Mouse (Mus musculus) cerebellum, adult 2 months (tissue): ENCODE measurements around the gene Agpat2. TPM values are rescaled to one million over a fixed set of nuclear protein-coding genes. Genes with fewer than 3 reads are reported as not detected.

ENCODE experiments used
- DNase-seq, 2 experiments: peaks; one replicate each; pipeline ENCODE4 v3.0.0; 2021
- H3K27ac ChIP-seq: fragments of 200-500 bp; 2 replicates; pipeline ENCODE4 v1.5.1; 2012; ENCODE audit warnings: low read length, control low read depth, inconsistent platforms; ENCODE audit not compliant: insufficient read depth
- H3K27me3 ChIP-seq: fragments of 200-500 bp; 2 replicates; pipeline ENCODE4 v1.6.1; 2012; ENCODE audit warnings: inconsistent platforms, mild to moderate bottlenecking, low read length, moderate library complexity; ENCODE audit not compliant: control insufficient read depth, insufficient read depth
- H3K4me1 ChIP-seq: fragments of 200-500 bp; 2 replicates; pipeline ENCODE4 v1.6.1; 2011; ENCODE audit warnings: low read length; ENCODE audit not compliant: control insufficient read depth, insufficient read depth
- H3K4me3 ChIP-seq: fragments of 200-500 bp; replicated peaks from 2 replicates; pipeline ENCODE3; 2011; ENCODE audit warnings: mild to moderate bottlenecking, low read depth, low read length, control low read depth; ENCODE audit not compliant: insufficient read depth
- CTCF ChIP-seq: fragments of 200-500 bp; IDR thresholded peaks from 2 replicates; pipeline ENCODE4 v1.5.1; 2011; ENCODE audit warnings: low read depth, mild to moderate bottlenecking, control low read depth, low read length, moderate library complexity, borderline replicate concordance; ENCODE audit not compliant: insufficient read depth
- POLR2A ChIP-seq: fragments of 200-500 bp; IDR thresholded peaks from 2 replicates; pipeline ENCODE4 v1.6.1; 2011; ENCODE audit warnings: low read length, control low read depth, borderline replicate concordance; ENCODE audit not compliant: insufficient read depth
- WGBS: fragments of 180-500 bp; shearing (Covaris S2); methylation state at CpG from one replicate; pipeline ENCODE4 v1.1.7; 2018; 5-methylcytosine and 5-hydroxymethylcytosine counted together
- polyA plus RNA-seq: library from polyadenylated mRNA; depleted of rRNA; stranded (reverse); fragments of >200 nt; gene quantifications from 2 replicates; pipeline ENCODE4 v1.2.3, GENCODE M21; 2012

Gene Agpat2
- polyA plus RNA-seq, 1 experiment: 2.6 TPM

DNA sequence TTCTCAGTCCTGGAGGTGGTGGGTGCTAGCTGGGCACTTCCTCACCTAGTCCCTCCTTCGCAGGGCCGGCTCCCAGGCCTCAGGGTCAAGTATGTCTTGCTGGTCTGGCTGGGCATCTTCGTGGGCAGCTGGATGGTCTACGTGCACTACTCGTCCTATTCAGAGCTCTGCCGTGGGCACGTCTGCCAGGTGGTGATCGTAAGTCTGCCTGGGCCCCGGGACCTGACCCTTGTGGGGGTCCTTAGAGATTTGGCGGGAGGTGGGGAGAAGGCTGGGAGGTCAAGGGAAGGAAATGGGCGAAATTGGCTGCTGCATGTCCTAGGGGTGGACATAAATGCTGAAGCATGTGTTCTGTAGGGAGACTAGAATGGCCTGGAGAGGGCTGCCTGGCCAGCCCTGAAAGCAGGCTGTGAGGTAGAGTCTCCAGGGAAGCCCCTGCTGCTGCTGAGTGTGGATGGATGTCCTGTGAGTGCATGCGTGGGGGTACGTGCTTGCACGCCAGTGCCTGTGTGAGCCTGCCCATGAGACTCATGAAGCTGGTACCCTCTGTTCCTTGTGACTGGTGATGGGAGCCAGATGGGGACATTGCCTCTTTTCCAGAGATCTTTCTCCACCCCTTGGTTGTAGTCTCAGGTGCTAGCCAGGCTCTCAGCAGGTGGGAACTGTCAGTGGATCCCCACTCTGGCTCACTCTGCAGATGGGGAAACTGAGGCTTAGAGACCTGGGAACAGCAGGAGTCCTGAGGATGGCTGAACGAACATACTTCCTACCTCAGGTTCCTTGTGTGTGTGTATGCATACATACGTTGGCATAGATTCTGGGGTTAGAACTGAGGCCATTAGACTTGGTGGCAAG, 28.6 kb upstream of the Agpat2 start:
- Histone ChIP-seq H3K4me1 (peaks cover 47% of the 10 kb centered on the region), H3K27ac (no peak overlapping the region)
- WGBS: 62% methylated on average over 16 of the region's 16 CpGs

DNA sequence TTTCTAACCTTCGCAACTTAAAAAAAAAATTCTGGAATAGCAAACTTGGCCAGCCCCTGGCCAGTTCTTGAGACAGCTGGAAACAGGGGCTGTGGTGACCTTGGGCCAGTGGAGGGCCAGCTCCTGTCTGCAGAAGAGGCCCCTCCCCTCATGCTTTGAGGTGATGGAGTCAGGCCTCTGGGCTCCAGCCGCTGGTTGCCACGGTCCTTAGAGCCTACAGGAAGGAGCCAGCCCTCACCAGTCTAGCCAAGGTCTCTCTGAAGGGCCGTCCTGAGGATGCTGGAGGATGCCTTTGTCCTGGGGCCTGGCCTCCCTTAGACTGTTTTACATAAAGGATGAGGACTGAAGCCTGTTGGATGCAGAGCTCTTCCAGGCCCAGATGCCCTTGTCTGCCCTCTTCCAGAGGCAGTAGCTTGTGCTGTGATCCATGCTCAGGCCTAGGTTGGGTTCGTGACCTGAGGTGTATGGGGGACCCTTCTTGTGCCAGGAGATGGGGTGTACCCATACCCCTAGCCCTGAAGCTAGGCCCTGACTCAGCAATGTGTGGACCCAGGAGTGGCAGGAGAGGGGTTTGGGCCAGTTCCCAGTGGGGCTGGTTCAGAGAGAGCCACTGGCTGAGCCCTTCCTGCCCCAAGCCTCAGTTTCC, 24.7 kb upstream of the Agpat2 start:
- TF ChIP-seq POLR2A: no peak
- TF ChIP-seq CTCF: no peak
- Histone ChIP-seq H3K27ac (peak overlapping the region; percentile 55), H3K4me1 (peaks cover 27% of the 10 kb centered on the region), H3K4me3 (peak overlapping the region; percentile 63), H3K27me3 (no peaks in the 10 kb centered on the region)
- DNase-seq: peak; percentile 49 to 53
- WGBS: 7% methylated on average over 5 of the region's 5 CpGs

More for the DNA sequence above, 28.6 kb upstream of the Agpat2 start:
- H3K4me3 ChIP-seq: no peak overlapping the region
- DNase-seq: peak in 1 of 2 experiments; percentile 14
- TF ChIP-seq POLR2A (no peak), CTCF (no peak)
- H3K27me3 ChIP-seq: no peaks in the 10 kb centered on the region

DNA sequence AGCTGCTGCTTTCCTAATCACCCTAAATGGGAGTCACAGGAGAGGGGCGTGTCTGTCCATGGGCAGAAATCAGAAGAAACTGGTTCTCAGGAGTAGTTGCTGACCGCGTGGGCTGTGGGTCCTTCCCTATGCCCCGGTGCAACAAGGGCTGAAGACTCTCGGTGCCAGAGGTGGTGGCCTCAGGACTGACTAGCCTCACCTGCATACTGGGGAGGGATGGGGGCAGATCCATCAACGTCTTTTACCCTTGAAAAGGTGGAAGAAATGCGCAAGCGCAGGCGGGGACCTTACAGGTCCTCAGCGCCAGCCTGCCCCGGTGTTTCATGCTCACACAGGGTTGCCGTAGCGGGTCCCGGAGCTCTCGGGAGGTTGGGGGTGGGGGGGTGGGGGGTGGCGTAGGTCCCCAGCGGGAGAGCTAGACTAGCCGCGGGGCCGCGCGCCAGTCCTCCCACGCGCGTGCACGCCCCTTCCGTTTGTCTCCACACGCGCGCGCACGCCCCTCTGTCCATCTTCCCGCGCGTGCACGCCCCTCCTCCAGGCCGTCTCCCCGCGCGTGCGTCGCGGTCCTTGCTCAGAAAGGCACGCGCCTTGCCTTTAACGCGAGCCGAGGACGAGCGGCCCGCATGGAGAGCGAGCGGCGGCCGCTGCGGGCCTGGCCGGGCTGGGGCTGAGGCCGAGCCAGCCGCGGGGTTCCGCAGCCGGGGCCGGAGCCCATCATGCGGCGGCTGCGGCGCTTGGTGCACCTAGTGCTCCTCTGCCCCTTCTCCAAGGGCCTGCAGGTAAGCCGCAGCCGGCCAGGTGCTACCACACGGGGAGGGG, 23.9 kb upstream of the Agpat2 start, which contains the start of gene Fam69b:
Gene Fam69b (plus strand): TSS at position 537 of the 819 bp plus-strand sequence.
- peak within 1 kb of the TSS; percentile 55 for H3K27ac ChIP-seq
- WGBS: 1% methylated on average over 63 of the region's 70 CpGs
- peaks cover 26% of the 10 kb centered on the region for H3K4me1 ChIP-seq
- peak within 1 kb of the TSS; percentile 63 for H3K4me3 ChIP-seq
- no peaks in the 10 kb centered on the region for H3K27me3 ChIP-seq
- DNase-seq: peak; percentile 89 to 91
- TF ChIP-seq CTCF (no peak), POLR2A (peak; percentile 64)

DNA sequence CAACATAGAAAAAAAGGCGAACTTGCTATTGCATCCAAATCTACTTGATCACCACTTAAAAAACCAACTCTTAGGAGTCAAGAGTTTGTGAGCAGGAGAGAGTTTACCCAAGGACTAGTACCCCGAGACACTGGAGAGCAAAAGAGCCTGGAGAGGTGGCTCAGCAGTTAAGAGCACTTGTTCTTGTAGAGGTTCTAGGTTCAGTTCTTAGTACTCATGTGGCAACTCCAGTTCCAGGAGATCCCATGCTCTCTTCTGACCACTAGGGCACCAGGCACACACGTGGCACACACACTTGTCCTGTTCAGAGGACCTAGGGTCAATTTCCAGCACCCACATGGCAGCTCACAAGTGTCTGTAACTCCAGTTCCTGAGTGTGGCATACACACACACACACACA, 21.9 kb upstream of the Agpat2 start:
- TF ChIP-seq CTCF (no peak), POLR2A (no peak)
- Histone ChIP-seq H3K27ac (no peak overlapping the region), H3K27me3 (no peaks in the 10 kb centered on the region), H3K4me1 (peaks cover 11% of the 10 kb centered on the region), H3K4me3 (no peak overlapping the region)
- DNase-seq: no peak
- 72% methylated on average over 3 of the region's 3 CpGs for WGBS

DNA sequence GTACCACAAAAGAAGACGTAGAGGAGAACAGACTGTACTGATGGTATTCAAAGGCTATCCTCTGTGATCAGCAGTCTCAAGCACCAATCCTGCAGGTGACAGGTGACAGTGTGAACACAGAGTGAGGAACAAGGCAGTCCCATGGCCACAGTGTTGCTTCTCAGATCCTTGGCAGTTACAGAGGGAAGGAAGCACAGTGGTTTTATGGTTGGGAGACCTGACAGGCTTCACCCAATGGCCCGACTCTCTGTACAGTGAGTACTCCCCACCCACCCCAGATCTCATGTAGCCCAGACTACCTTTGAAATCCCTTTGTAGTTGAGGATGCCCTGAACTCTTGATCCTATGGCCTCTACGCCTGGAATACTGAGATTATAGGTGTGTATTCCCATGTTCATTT, 21.2 kb upstream of the Agpat2 start:
- no peak for TF ChIP-seq CTCF
- no peak for TF ChIP-seq POLR2A
- Histone ChIP-seq H3K27ac (no peak overlapping the region), H3K4me1 (peaks cover 7% of the 10 kb centered on the region), H3K27me3 (no peaks in the 10 kb centered on the region), H3K4me3 (no peak overlapping the region)
- WGBS: 85% methylated on average over 3 of the region's 3 CpGs
- no peak for DNase-seq

DNA sequence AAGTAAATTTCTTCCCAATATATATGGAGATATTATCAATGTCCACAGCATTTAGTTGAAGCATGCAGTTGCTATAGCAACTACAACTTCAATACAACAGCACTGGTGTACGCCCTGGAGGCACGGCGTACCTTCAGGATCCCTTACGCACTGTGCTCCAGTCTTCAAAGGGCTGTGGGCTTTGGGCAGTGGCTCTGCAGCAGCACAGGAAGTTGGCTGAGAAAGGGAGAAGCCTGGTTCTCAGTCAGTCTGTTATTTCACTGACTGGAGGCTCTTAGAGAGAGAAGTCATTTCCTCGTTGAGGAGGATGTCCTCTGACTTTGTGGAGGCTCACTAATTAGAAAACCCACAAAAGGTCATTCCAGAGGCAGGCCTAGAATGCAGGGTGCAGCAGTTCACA, 18.8 kb upstream of the Agpat2 start:
- H3K4me3 ChIP-seq: no peak overlapping the region
- no peaks in the 10 kb centered on the region for H3K27me3 ChIP-seq
- no peak overlapping the region for H3K27ac ChIP-seq
- WGBS: 80% methylated on average over 5 of the region's 5 CpGs
- no peak for DNase-seq
- TF ChIP-seq CTCF (no peak), POLR2A (no peak)
- H3K4me1 ChIP-seq: no peaks in the 10 kb centered on the region; the same call in 1 of the 2 replicates

DNA sequence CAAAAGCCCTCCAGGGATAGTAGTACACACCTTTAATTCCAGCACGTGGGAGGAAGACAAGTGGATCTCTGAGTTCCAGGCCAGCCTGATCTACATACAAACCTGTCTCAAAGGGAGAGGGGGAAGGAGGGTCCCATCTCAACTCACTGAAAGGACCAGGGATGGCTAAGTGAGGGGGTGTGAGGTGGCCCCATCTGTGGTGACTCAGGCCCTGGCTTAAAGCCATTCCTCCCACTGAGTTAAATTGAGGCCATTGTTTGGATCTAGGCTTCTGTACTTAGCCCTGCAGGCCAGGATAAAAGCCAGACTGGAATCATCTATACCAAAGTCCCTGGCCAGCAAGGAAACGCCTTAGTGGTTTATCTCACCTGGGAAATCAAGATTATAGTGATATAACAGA, 17.0 kb upstream of the Agpat2 start:
- TF ChIP-seq POLR2A: no peak
- no peak for TF ChIP-seq CTCF
- no peak overlapping the region for H3K4me3 ChIP-seq
- no peak overlapping the region for H3K27ac ChIP-seq
- WGBS: 19% methylated on average over 2 of the region's 2 CpGs
- no peak for DNase-seq
- no peaks in the 10 kb centered on the region; the same call in 1 of the 2 replicates for H3K4me1 ChIP-seq
- no peaks in the 10 kb centered on the region for H3K27me3 ChIP-seq
